Mouse (Mus musculus): ENCODE results near the gene Zbtb46. TPM values are rescaled to one million over a fixed set of nuclear protein-coding genes. Genes with fewer than 3 reads are reported as not detected.

The Zbtb46 gene
- polyA plus RNA-seq, 1 experiment = 1.6 TPM

DNA sequence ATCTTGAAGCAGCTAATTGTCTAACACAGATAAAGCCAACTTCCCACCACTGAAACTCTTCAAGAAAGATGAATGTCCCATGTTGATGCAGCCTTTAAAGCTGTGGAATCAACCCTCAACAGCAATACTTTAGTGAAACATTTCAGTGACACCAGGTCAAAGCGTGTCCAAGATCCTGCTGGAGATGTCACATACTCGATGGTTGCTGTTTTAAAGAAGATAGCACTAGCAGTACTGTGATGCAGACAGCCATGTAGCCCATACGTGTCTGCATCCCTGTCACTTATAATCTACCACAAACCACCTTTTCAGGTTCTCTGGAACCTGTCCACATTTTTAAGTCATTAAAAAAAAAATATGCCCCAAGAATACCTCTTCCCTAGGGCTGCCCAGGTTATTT, 55.5 kb downstream of the Zbtb46 start:
- H3K27ac ChIP-seq (ENCODE audit: insufficient read depth, low read depth, low read length) = no peak overlapping the region
- H3K36me3 ChIP-seq (ENCODE audit: control insufficient read depth, insufficient read depth, low read length) = no peaks in the 10 kb centered on the region
- WGBS = 82% methylated on average over 3 of the region's 3 CpGs
- no peaks in the 10 kb centered on the region; the same call in 1 of the 2 replicates for H3K27me3 ChIP-seq (ENCODE audit: control insufficient read depth, insufficient read depth, low read length)
- no peaks in the 10 kb centered on the region for H3K4me1 ChIP-seq (ENCODE audit: control insufficient read depth, insufficient read depth, insufficient read length, low read length)
- H3K4me3 ChIP-seq (ENCODE audit: low read depth, low read length) = no peak overlapping the region
- TF ChIP-seq CTCF (IDR thresholded peaks at IDR 0.05; ENCODE audit: extremely low read depth, insufficient read length, insufficient replicate concordance, low read depth, low read length) = no peak
- TF ChIP-seq POLR2A (IDR thresholded peaks at IDR 0.05; ENCODE audit: low read depth, low read length) = no peak

DNA sequence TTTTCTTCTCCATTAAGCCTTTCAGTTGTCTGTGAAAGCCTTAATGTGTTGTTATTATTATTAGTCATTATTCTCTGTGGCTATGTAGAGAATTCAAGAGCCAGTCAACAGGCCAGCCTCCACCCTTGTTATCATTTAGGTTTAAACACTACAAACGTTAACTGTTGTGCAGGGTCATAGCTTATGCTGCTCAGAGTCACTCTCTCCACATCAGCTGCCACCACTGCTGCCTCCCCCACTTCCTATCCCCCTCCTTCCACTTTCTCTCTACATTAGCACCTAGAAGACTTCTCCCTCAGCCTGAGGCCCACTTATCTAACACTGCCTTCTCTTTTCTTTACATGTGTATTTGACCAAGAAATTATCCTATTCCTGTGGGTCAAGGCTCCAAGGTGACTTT, 57.7 kb downstream of the Zbtb46 start:
- Histone ChIP-seq H3K27me3 (ENCODE audit: control insufficient read depth, insufficient read depth, low read length) (no peaks in the 10 kb centered on the region; the same call in 1 of the 2 replicates), H3K36me3 (ENCODE audit: control insufficient read depth, insufficient read depth, low read length) (no peaks in the 10 kb centered on the region), H3K4me1 (ENCODE audit: control insufficient read depth, insufficient read depth, insufficient read length, low read length) (no peaks in the 10 kb centered on the region), H3K4me3 (ENCODE audit: low read depth, low read length) (no peak overlapping the region), H3K27ac (ENCODE audit: insufficient read depth, low read depth, low read length) (no peak overlapping the region)
- 14% methylated on average over 1 of the region's 1 CpGs for WGBS
- no peak for TF ChIP-seq POLR2A (IDR thresholded peaks at IDR 0.05; ENCODE audit: low read depth, low read length)
- TF ChIP-seq CTCF (IDR thresholded peaks at IDR 0.05; ENCODE audit: extremely low read depth, insufficient read length, insufficient replicate concordance, low read depth, low read length) = no peak

DNA sequence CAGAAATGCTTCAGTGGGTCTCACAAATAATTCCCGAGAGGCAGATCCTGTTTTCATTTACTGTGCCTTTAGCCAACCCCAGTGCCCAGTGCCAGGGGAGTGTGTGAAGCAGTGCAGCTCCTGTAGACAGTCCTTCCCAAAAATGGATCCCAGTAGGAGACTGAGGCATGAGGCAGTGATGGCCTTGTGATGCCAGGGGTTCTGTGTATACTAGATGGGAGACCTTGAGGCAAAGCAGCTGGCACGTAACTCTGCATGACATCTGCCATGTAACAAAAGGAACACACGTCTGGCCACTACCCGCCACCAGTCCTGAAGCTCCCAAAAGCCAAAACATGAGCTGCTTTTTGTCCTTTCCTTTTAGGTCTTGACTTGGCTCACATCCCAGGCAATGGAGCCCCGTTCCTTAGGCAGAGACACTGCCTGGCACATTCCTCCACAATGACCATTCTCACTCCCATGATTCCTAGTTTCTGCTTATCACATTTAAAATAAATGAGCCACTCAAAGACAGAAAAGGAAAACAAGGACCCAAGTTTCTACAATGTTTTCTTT, 61.9 kb downstream of the Zbtb46 start:
- no peak overlapping the region for H3K27ac ChIP-seq (ENCODE audit: insufficient read depth, low read depth, low read length)
- WGBS = 64% methylated on average over 5 of the region's 5 CpGs
- TF ChIP-seq CTCF (IDR thresholded peaks at IDR 0.05; ENCODE audit: extremely low read depth, insufficient read length, insufficient replicate concordance, low read depth, low read length) = no peak
- TF ChIP-seq POLR2A (IDR thresholded peaks at IDR 0.05; ENCODE audit: low read depth, low read length) = no peak
- H3K4me3 ChIP-seq (ENCODE audit: low read depth, low read length) = no peak overlapping the region
- no peaks in the 10 kb centered on the region for H3K4me1 ChIP-seq (ENCODE audit: control insufficient read depth, insufficient read depth, insufficient read length, low read length)
- H3K36me3 ChIP-seq (ENCODE audit: control insufficient read depth, insufficient read depth, low read length) = no peaks in the 10 kb centered on the region
- no peaks in the 10 kb centered on the region; the same call in 1 of the 2 replicates for H3K27me3 ChIP-seq (ENCODE audit: control insufficient read depth, insufficient read depth, low read length)

DNA sequence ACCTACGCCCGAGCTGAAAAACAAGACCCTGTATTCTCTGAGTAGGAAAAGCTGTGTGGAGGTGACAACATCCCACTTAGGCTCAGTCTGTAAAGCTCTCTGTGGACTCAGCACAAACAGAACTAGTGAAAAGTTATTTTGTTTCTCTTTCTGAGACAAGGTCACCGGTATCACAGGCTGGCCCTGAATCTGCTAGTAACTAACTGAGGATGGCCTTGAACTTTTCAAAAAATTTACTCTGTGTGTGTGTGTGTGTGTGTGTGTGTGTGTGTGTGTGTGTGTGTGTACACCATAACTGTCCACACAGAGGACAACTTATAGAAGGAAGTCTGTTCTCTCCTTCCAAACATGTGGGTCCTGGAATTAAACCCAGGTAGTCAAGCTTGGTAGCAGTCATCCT, 65.1 kb downstream of the Zbtb46 start:
- Histone ChIP-seq H3K36me3 (ENCODE audit: control insufficient read depth, insufficient read depth, low read length) (no peaks in the 10 kb centered on the region), H3K27ac (ENCODE audit: insufficient read depth, low read depth, low read length) (no peak overlapping the region), H3K27me3 (ENCODE audit: control insufficient read depth, insufficient read depth, low read length) (no peaks in the 10 kb centered on the region), H3K4me3 (ENCODE audit: low read depth, low read length) (no peak overlapping the region), H3K4me1 (ENCODE audit: control insufficient read depth, insufficient read depth, insufficient read length, low read length) (no peaks in the 10 kb centered on the region)
- WGBS = 95% methylated on average over 3 of the region's 3 CpGs
- no peak for TF ChIP-seq POLR2A (IDR thresholded peaks at IDR 0.05; ENCODE audit: low read depth, low read length)
- TF ChIP-seq CTCF (IDR thresholded peaks at IDR 0.05; ENCODE audit: extremely low read depth, insufficient read length, insufficient replicate concordance, low read depth, low read length) = no peak

DNA sequence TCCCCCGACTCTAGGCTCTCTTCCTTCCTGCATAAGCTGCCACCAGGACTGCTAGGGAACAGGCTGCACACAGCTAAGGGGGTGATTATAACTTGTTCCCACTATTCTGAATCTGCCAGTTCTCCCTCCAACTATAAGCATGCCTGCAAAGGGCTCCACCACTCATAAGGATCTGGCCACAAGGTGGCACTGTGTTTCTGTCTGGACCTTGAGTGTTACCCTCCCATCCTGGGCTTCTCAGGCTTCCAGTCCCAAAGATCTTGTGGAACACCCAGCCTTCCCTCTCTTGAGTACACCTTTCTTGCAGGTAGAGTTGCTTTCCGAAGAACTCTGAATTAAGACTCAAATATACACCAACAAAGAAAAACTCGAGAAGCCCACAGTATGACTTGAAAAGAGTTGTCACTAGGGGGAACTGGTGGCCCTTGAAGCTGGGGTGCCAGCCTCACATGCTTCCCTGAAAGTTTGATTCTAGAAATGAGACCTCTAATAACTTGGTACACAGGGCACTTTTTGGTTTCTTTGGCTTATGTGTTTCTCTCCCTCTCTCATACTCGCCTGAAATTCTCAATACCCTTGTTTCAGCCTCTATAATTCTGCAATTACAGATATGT, 66.5 kb downstream of the Zbtb46 start:
- Histone ChIP-seq H3K27me3 (ENCODE audit: control insufficient read depth, insufficient read depth, low read length) (no peaks in the 10 kb centered on the region), H3K27ac (ENCODE audit: insufficient read depth, low read depth, low read length) (no peak overlapping the region), H3K4me3 (ENCODE audit: low read depth, low read length) (no peak overlapping the region), H3K36me3 (ENCODE audit: control insufficient read depth, insufficient read depth, low read length) (no peaks in the 10 kb centered on the region), H3K4me1 (ENCODE audit: control insufficient read depth, insufficient read depth, insufficient read length, low read length) (no peaks in the 10 kb centered on the region)
- 32% methylated on average over 4 of the region's 4 CpGs for WGBS
- TF ChIP-seq POLR2A (IDR thresholded peaks at IDR 0.05; ENCODE audit: low read depth, low read length) = no peak
- TF ChIP-seq CTCF (IDR thresholded peaks at IDR 0.05; ENCODE audit: extremely low read depth, insufficient read length, insufficient replicate concordance, low read depth, low read length) = peak; percentile 89; the same call in 1 of the 2 replicates

DNA sequence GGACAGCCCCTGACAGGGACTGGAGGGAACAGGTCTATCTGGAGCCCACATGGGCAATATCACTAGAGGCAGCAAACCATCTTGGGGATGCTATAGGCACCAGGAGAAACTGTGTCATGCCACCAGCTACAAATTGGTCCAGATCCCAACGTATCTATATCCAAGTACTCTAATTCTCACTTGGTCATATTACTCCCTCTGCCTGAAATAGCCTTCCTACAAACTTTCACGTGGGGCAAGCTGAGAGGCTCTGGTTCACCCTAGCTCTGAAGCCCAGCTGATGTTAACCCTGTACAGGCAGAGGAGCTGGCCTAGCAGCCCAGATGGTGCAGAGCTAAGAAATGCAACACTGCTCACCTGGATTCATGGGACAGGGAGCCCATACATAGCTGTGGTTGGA, 67.7 kb downstream of the Zbtb46 start:
- no peaks in the 10 kb centered on the region for H3K36me3 ChIP-seq (ENCODE audit: control insufficient read depth, insufficient read depth, low read length)
- 62% methylated on average over 2 of the region's 2 CpGs for WGBS

DNA sequence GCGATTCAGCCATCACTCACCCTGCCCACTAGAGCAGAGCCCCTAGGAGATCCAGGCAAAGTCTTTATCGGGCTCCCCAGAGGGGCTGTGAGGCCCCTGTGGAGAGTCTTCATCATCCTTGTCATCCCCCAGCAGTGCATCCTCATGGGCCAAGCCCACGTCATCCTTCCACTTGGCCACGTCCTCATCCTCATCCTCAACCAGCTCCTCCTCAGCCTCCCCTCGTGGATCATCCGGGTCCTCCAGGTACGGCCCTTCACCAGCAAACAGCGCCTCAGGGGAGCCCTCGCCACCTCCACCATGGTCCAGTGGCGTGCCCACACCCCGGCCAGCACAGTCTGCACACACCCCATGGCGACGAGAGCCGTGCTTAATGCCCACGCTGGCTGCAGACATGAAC, 68.2 kb downstream of the Zbtb46 start:
- no peak overlapping the region for H3K27ac ChIP-seq (ENCODE audit: insufficient read depth, low read depth, low read length)
- H3K36me3 ChIP-seq (ENCODE audit: control insufficient read depth, insufficient read depth, low read length) = peaks cover 1% of the 10 kb centered on the region; the same call in 1 of the 2 replicates
- no peak for TF ChIP-seq CTCF (IDR thresholded peaks at IDR 0.05; ENCODE audit: extremely low read depth, insufficient read length, insufficient replicate concordance, low read depth, low read length)
- no peak for TF ChIP-seq POLR2A (IDR thresholded peaks at IDR 0.05; ENCODE audit: low read depth, low read length)
- no peak overlapping the region for H3K4me3 ChIP-seq (ENCODE audit: low read depth, low read length)
- H3K4me1 ChIP-seq (ENCODE audit: control insufficient read depth, insufficient read depth, insufficient read length, low read length) = no peaks in the 10 kb centered on the region
- 91% methylated on average over 15 of the region's 15 CpGs for WGBS
- no peaks in the 10 kb centered on the region for H3K27me3 ChIP-seq (ENCODE audit: control insufficient read depth, insufficient read depth, low read length)

More for the DNA sequence above, 67.7 kb downstream of the Zbtb46 start:
- Histone ChIP-seq H3K27ac (ENCODE audit: insufficient read depth, low read depth, low read length) (no peak overlapping the region), H3K4me3 (ENCODE audit: low read depth, low read length) (no peak overlapping the region), H3K4me1 (ENCODE audit: control insufficient read depth, insufficient read depth, insufficient read length, low read length) (no peaks in the 10 kb centered on the region), H3K27me3 (ENCODE audit: control insufficient read depth, insufficient read depth, low read length) (no peaks in the 10 kb centered on the region)
- TF ChIP-seq CTCF (IDR thresholded peaks at IDR 0.05; ENCODE audit: extremely low read depth, insufficient read length, insufficient replicate concordance, low read depth, low read length) = no peak
- TF ChIP-seq POLR2A (IDR thresholded peaks at IDR 0.05; ENCODE audit: low read depth, low read length) = no peak
